Mouse (Mus musculus) forebrain, embryonic 16.5 days (tissue): ENCODE results near the gene Fpr-rs6. TPM values are rescaled to one million over a fixed set of nuclear protein-coding genes. Genes with fewer than 3 reads are reported as not detected.

ENCODE experiments used
- ATAC-seq: fragments of 200-750 bp; cut with Nextera tagmentation; 2 replicates; pipeline ENCODE4 v1.8.0; 2017; ENCODE audit warnings: mild to moderate bottlenecking, moderate library complexity
- H3K27ac ChIP-seq: fragments of 300-500 bp; sonication (generic); 2 replicates; pipeline ENCODE4 v1.5.1; 2014; ENCODE audit warnings: low read length, control low read depth
- H3K27me3 ChIP-seq: fragments of 300-500 bp; sonication (generic); replicated peaks from 2 replicates; pipeline ENCODE4 v1.6.1; 2014; ENCODE audit warnings: low read length; ENCODE audit not compliant: control insufficient read depth, insufficient read depth
- H3K36me3 ChIP-seq: fragments of 300-500 bp; sonication (generic); 2 replicates; pipeline ENCODE4 v1.6.1; 2014; ENCODE audit not compliant: control insufficient read depth, insufficient read depth
- H3K4me1 ChIP-seq: fragments of 300-500 bp; sonication (generic); replicated peaks from 2 replicates; pipeline ENCODE4 v1.6.1; 2014; ENCODE audit warnings: low read length; ENCODE audit not compliant: control insufficient read depth, insufficient read depth
- H3K4me2 ChIP-seq: fragments of 300-500 bp; sonication (generic); 2 replicates; pipeline ENCODE4 v1.6.1; 2014; ENCODE audit warnings: mild to moderate bottlenecking, low read length, control low read depth
- H3K4me3 ChIP-seq: fragments of 300-500 bp; sonication (generic); replicated peaks from 2 replicates; pipeline ENCODE4 v1.5.1; 2014; ENCODE audit warnings: mild to moderate bottlenecking, low read length, control low read depth
- H3K9ac ChIP-seq: fragments of 300-500 bp; sonication (generic); replicated peaks from 2 replicates; pipeline ENCODE4 v1.6.1; 2014; ENCODE audit warnings: low read depth, low read length, control low read depth
- H3K9me3 ChIP-seq: fragments of 300-500 bp; sonication (generic); 2 replicates; pipeline ENCODE4 v1.6.1; 2016; ENCODE audit warnings: low read length; ENCODE audit not compliant: control insufficient read depth
- polyA plus RNA-seq: library from polyadenylated mRNA; unstranded; fragments of >200 nt; fragmentation: Nextera tagmentation; extraction: Ambion mirVana; gene quantifications from 2 replicates; pipeline ENCODE4 v1.2.1, GENCODE M21; 2015

Fpr-rs6 gene
- not detected in 2 replicates for polyA plus RNA-seq

DNA sequence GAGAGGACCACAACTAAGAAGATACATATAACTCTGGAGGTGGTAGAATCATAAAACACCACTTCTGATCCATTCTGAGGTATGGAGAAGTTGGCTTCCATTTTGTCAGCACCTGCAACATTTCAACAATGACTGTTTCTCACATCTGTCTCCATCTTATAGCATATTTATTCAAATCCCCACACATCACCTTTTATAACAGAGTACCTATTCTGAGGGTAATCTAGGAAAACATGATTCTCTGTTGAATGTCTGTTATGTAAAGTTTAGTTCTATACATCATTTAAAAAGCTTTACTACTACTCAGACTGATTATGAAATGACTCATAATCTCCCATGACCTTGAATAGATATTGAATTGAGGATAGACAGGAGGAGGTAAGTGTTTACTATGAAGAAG is at the start of gene Fpr-rs6:
Fpr-rs6 (minus strand) TSS at position 101 of the 400 bp plus-strand sequence.
- no peaks in the 10 kb centered on the region for H3K27me3 ChIP-seq
- no peak within 1 kb of the TSS for H3K4me2 ChIP-seq
- no peak within 1 kb of the TSS for H3K27ac ChIP-seq
- ATAC-seq = no peak
- peaks cover 5% of the 10 kb centered on the region; the same call in 1 of the 2 replicates for H3K9me3 ChIP-seq
- H3K4me3 ChIP-seq = no peak within 1 kb of the TSS
- no peaks in the 10 kb centered on the region for H3K4me1 ChIP-seq
- H3K9ac ChIP-seq = no peak within 1 kb of the TSS
- H3K36me3 ChIP-seq = no peaks in the 10 kb centered on the region

Other genes with a start within 250 kb of the Fpr-rs6 start
- gene Vmn2r104, start 134.8 kb downstream of the Fpr-rs6 start, polyA plus RNA-seq = not detected in 2 replicates
- not detected in 2 replicates for gene Fpr-rs7, start 68.9 kb downstream of the Fpr-rs6 start, polyA plus RNA-seq
- not detected in 2 replicates for gene Vmn2r105, start 52.0 kb upstream of the Fpr-rs6 start, polyA plus RNA-seq
- not detected in 2 replicates for gene Vmn2r106, start 102.5 kb upstream of the Fpr-rs6 start, polyA plus RNA-seq
- not detected in 2 replicates for gene Vmn2r107, start 162.1 kb upstream of the Fpr-rs6 start, polyA plus RNA-seq
- gene Vmn1r224, start 231.0 kb upstream of the Fpr-rs6 start, polyA plus RNA-seq = not detected in 2 replicates